Mouse (Mus musculus): Measurements from ENCODE around the gene Epb41l4b.

DNA sequence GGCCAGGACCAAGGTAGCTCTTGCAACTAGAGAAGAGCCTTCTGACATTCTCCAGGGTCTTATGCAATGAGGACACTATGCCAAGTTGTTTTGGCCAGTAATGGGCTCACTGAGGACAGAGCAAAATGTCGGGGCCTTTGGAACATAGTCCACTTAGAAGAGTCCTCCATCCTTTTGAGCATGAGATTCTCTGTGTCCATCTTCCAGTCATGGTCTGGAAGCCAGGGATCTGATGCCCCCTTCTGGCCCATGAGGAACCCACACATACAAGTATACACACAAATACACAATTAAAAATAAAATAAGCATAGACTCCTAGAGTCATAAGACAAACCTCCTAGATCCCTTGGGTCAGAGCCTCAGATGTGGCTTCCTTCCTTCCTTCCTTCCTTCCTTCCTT is 38.3 kb upstream of the Epb41l4b start:
- TF ChIP-seq POLR2A (IDR thresholded peaks at IDR 0.05; ENCODE audit: low read depth, low read length) (no peak), CTCF (IDR thresholded peaks at IDR 0.05; ENCODE audit: borderline replicate concordance, insufficient read depth, low read length) (no peak)
